Mouse (Mus musculus): ENCODE results near the gene Tyk2.

Tyk2 gene

GRCm38 (mm10) chr9:21131059-21131956 is at the start of gene Tyk2:
Tyk2 (minus strand) TSS chr9:21131243.
- peak; percentile 99 for DNase-seq (ENCODE audit: low read depth, low spot score)

- no peak for DNase-seq (ENCODE audit: low read depth, low spot score)
These were observed 49.8 kb upstream of the Tyk2 start for GRCm38 (mm10) chr9:21180841-21181240.

GRCm38 (mm10) chr9:21180402-21180801 is 49.4 kb upstream of the Tyk2 start:
- no peak for DNase-seq (ENCODE audit: low read depth, low spot score)

- DNase-seq (ENCODE audit: low read depth, low spot score), result no peak
These were observed 41.3 kb upstream of the Tyk2 start for GRCm38 (mm10) chr9:21172364-21172763.

GRCm38 (mm10) chr9:21169157-21169556 is 38.1 kb upstream of the Tyk2 start:
- DNase-seq (ENCODE audit: low read depth, low spot score), result no peak

GRCm38 (mm10) chr9:21168161-21169123 is 37.4 kb upstream of the Tyk2 start:
- DNase-seq (ENCODE audit: low read depth, low spot score), result peak; percentile 76

GRCm38 (mm10) chr9:21167140-21168097 is 36.4 kb upstream of the Tyk2 start:
- DNase-seq (ENCODE audit: low read depth, low spot score), result no peak

GRCm38 (mm10) chr9:21166516-21166915 is 35.5 kb upstream of the Tyk2 start:
- DNase-seq (ENCODE audit: low read depth, low spot score), result no peak

- peak; percentile 35 for DNase-seq (ENCODE audit: low read depth, low spot score)
These were observed 35.0 kb upstream of the Tyk2 start for GRCm38 (mm10) chr9:21165952-21166451.

GRCm38 (mm10) chr9:21165041-21165951 is 34.3 kb upstream of the Tyk2 start, which contains the start of gene Pde4a:
Pde4a (plus strand) TSS chr9:21165714.
- DNase-seq (ENCODE audit: low read depth, low spot score), result peak; percentile 82

- DNase-seq (ENCODE audit: low read depth, low spot score), result no peak
These were observed 33.0 kb upstream of the Tyk2 start for GRCm38 (mm10) chr9:21164072-21164471.

GRCm38 (mm10) chr9:21163086-21164050 is 32.3 kb upstream of the Tyk2 start:
- no peak for DNase-seq (ENCODE audit: low read depth, low spot score)

GRCm38 (mm10) chr9:21161209-21161909 is 30.3 kb upstream of the Tyk2 start:
- peak; percentile 97 for DNase-seq (ENCODE audit: low read depth, low spot score)

- DNase-seq (ENCODE audit: low read depth, low spot score), result no peak
These were observed 23.7 kb upstream of the Tyk2 start for GRCm38 (mm10) chr9:21154787-21155186.

- no peak for DNase-seq (ENCODE audit: low read depth, low spot score)
These were observed 22.8 kb upstream of the Tyk2 start for GRCm38 (mm10) chr9:21153833-21154232.

GRCm38 (mm10) chr9:21153331-21153730 is 22.3 kb upstream of the Tyk2 start:
- no peak for DNase-seq (ENCODE audit: low read depth, low spot score)

GRCm38 (mm10) chr9:21152715-21153114 is 21.7 kb upstream of the Tyk2 start:
- DNase-seq (ENCODE audit: low read depth, low spot score), result peak; percentile 74

Measured in ES-CJ7 (cell line).